Mouse (Mus musculus) heart, embryonic 16.5 days (tissue): Measurements from ENCODE around the gene Nodal. TPM values are rescaled to one million over a fixed set of nuclear protein-coding genes. Genes with fewer than 3 reads are reported as not detected.

Source experiments
- ATAC-seq: fragments of 200-750 bp; cut with Nextera tagmentation; replicated peaks from 2 replicates; pipeline ENCODE4 v1.8.0; 2017; ENCODE audit warnings: moderate number of reproducible peaks; ENCODE audit not compliant: insufficient read depth, low FRiP score; ENCODE audit errors: extremely low read depth
- H3K27ac ChIP-seq: fragments of 300-500 bp; sonication (generic); 2 replicates; pipeline ENCODE4 v1.5.1; 2014; ENCODE audit warnings: mild to moderate bottlenecking, low read length, control low read depth, moderate library complexity
- H3K27me3 ChIP-seq: fragments of 300-500 bp; sonication (generic); 2 replicates; pipeline ENCODE4 v1.6.1; 2014; ENCODE audit warnings: low read length, mixed read lengths; ENCODE audit not compliant: control insufficient read depth, insufficient read depth
- H3K36me3 ChIP-seq: fragments of 300-500 bp; sonication (generic); 2 replicates; pipeline ENCODE4 v1.6.1; 2014; ENCODE audit not compliant: control insufficient read depth, insufficient read depth
- H3K4me1 ChIP-seq: fragments of 300-500 bp; sonication (generic); 2 replicates; pipeline ENCODE4 v1.6.1; 2014; ENCODE audit warnings: low read length, mixed read lengths; ENCODE audit not compliant: control insufficient read depth, insufficient read depth
- H3K4me2 ChIP-seq: fragments of 300-500 bp; sonication (generic); 2 replicates; pipeline ENCODE4 v1.6.1; 2014; ENCODE audit warnings: low read depth, mild to moderate bottlenecking, control low read depth, low read length
- H3K4me3 ChIP-seq: fragments of 300-500 bp; sonication (generic); 2 replicates; pipeline ENCODE4 v1.5.1; 2014; ENCODE audit warnings: mild to moderate bottlenecking, control low read depth, low read length
- H3K9ac ChIP-seq: fragments of 300-500 bp; sonication (generic); 2 replicates; pipeline ENCODE4 v1.6.1; 2014; ENCODE audit warnings: low read length, control low read depth
- H3K9me3 ChIP-seq: fragments of 300-500 bp; sonication (generic); replicated peaks from 2 replicates; pipeline ENCODE4 v1.6.1; 2016; ENCODE audit warnings: low read length; ENCODE audit not compliant: control insufficient read depth
- WGBS: fragments of 180-500 bp; shearing (Covaris S2); extraction: QIAGEN DNeasy Blood & Tissue Kit; methylation state at CpG from one replicate; pipeline ENCODE4 v1.1.7; 2014; 5-methylcytosine and 5-hydroxymethylcytosine counted together
- polyA plus RNA-seq: library from polyadenylated mRNA; unstranded; fragments of >200 nt; fragmentation: Nextera tagmentation; extraction: Ambion mirVana; gene quantifications from 2 replicates; pipeline ENCODE4 v1.2.1, GENCODE M21; 2015

Gene Nodal
- 0.14 TPM in 1 of 2 replicates, not detected in the other for polyA plus RNA-seq

- Histone ChIP-seq H3K9me3 (no peaks in the 10 kb centered on the region), H3K27me3 (peaks cover 45% of the 10 kb centered on the region), H3K36me3 (no peaks in the 10 kb centered on the region), H3K4me2 (peak within 1 kb of the TSS; percentile 71), H3K27ac (no peak within 1 kb of the TSS), H3K4me3 (peak within 1 kb of the TSS; percentile 52), H3K4me1 (peaks cover 11% of the 10 kb centered on the region; the same call in 1 of the 2 replicates), H3K9ac (peak within 1 kb of the TSS; percentile 62)
- WGBS, result 23% methylated on average over 10 of the region's 10 CpGs
- no peak for ATAC-seq
Measured at GRCm38 (mm10) chr10:61417672-61418071, at the start of gene Nodal. TSS of gene Nodal (plus strand) at chr10:61417972.

- Histone ChIP-seq H3K27me3 (no peaks in the 10 kb centered on the region), H3K9me3 (no peaks in the 10 kb centered on the region), H3K9ac (no peak overlapping the region), H3K4me3 (no peak overlapping the region), H3K4me2 (no peak overlapping the region), H3K27ac (peak overlapping the region; percentile 66), H3K4me1 (peaks cover 53% of the 10 kb centered on the region), H3K36me3 (0 out of 2 replicates have a peak, but pooled peaks cover under 1% of the 10 kb centered on the region)
- no peak for ATAC-seq
- 65% methylated on average over 5 of the region's 5 CpGs for WGBS
Measured at GRCm38 (mm10) chr10:61369755-61370154, 48.0 kb upstream of the Nodal start.

GRCm38 (mm10) chr10:61370273-61370979, 47.3 kb upstream of the Nodal start:
- Histone ChIP-seq H3K4me1 (peaks cover 60% of the 10 kb centered on the region), H3K27ac (peak overlapping the region; percentile 66), H3K4me3 (no peak overlapping the region), H3K36me3 (no peaks in the 10 kb centered on the region), H3K9me3 (no peaks in the 10 kb centered on the region), H3K27me3 (no peaks in the 10 kb centered on the region), H3K9ac (no peak overlapping the region), H3K4me2 (no peak overlapping the region; the same call in 1 of the 2 replicates)
- 0 out of 2 replicates have a peak, but pooled peaks have one; percentile 14 for ATAC-seq
- WGBS, result 66% methylated on average over 18 of the region's 18 CpGs

- ATAC-seq, result no peak
- H3K9ac ChIP-seq, result no peak overlapping the region
- H3K4me1 ChIP-seq, result peaks cover 56% of the 10 kb centered on the region
- H3K4me3 ChIP-seq, result no peak overlapping the region
- no peaks in the 10 kb centered on the region for H3K27me3 ChIP-seq
- no peaks in the 10 kb centered on the region for H3K9me3 ChIP-seq
- no peaks in the 10 kb centered on the region for H3K36me3 ChIP-seq
- H3K4me2 ChIP-seq, result no peak overlapping the region
- peak overlapping the region; percentile 19; the same call in 1 of the 2 replicates for H3K27ac ChIP-seq
- WGBS, result 75% methylated on average over 9 of the region's 9 CpGs
Measured at GRCm38 (mm10) chr10:61371884-61372584, 45.7 kb upstream of the Nodal start.

GRCm38 (mm10) chr10:61372585-61372923, 45.2 kb upstream of the Nodal start:
- 57% methylated on average over 3 of the region's 4 CpGs for WGBS
- Histone ChIP-seq H3K4me3 (no peak overlapping the region), H3K4me1 (peaks cover 57% of the 10 kb centered on the region), H3K4me2 (no peak overlapping the region), H3K9ac (peak overlapping the region; percentile 14; the same call in 1 of the 2 replicates), H3K36me3 (no peaks in the 10 kb centered on the region), H3K27me3 (no peaks in the 10 kb centered on the region), H3K27ac (peak overlapping the region; percentile 24; the same call in 1 of the 2 replicates), H3K9me3 (no peaks in the 10 kb centered on the region)
- ATAC-seq, result no peak

- no peaks in the 10 kb centered on the region for H3K9me3 ChIP-seq
- no peak overlapping the region for H3K9ac ChIP-seq
- no peak overlapping the region for H3K4me2 ChIP-seq
- no peaks in the 10 kb centered on the region for H3K27me3 ChIP-seq
- H3K36me3 ChIP-seq, result no peaks in the 10 kb centered on the region
- ATAC-seq, result no peak
- peak overlapping the region; percentile 25 for H3K27ac ChIP-seq
- no peak overlapping the region for H3K4me3 ChIP-seq
- WGBS, result 18% methylated on average over 4 of the region's 4 CpGs
- peaks cover 72% of the 10 kb centered on the region for H3K4me1 ChIP-seq
Measured at GRCm38 (mm10) chr10:61374076-61374475, 43.7 kb upstream of the Nodal start.

GRCm38 (mm10) chr10:61374771-61375481, 42.8 kb upstream of the Nodal start:
- 71% methylated on average over 6 of the region's 6 CpGs for WGBS
- Histone ChIP-seq H3K4me3 (no peak overlapping the region), H3K4me1 (peaks cover 81% of the 10 kb centered on the region), H3K4me2 (no peak overlapping the region), H3K27me3 (no peaks in the 10 kb centered on the region), H3K9ac (no peak overlapping the region), H3K36me3 (no peaks in the 10 kb centered on the region), H3K27ac (peak overlapping the region; percentile 25), H3K9me3 (no peaks in the 10 kb centered on the region)
- ATAC-seq, result no peak

GRCm38 (mm10) chr10:61378050-61378449, 39.7 kb upstream of the Nodal start:
- no peak overlapping the region for H3K4me2 ChIP-seq
- 88% methylated on average over 5 of the region's 5 CpGs for WGBS
- H3K9me3 ChIP-seq, result no peaks in the 10 kb centered on the region
- peaks cover 80% of the 10 kb centered on the region for H3K4me1 ChIP-seq
- H3K4me3 ChIP-seq, result no peak overlapping the region
- H3K27me3 ChIP-seq, result no peaks in the 10 kb centered on the region
- ATAC-seq, result no peak
- no peaks in the 10 kb centered on the region for H3K36me3 ChIP-seq
- no peak overlapping the region for H3K27ac ChIP-seq
- no peak overlapping the region for H3K9ac ChIP-seq
